Mouse (Mus musculus) bone marrow, adult 2 months (tissue): Measurements from ENCODE around the gene Hoxc11.

Experiments used
- CTCF ChIP-seq: fragments of 200-500 bp; IDR thresholded peaks from 2 replicates; pipeline ENCODE4 v1.5.1; 2011; ENCODE audit warnings: low read length, control low read depth; ENCODE audit not compliant: control insufficient read depth, insufficient read depth
- POLR2A ChIP-seq: fragments of 200-500 bp; IDR thresholded peaks from 2 replicates; pipeline ENCODE4 v1.6.1; 2011; ENCODE audit warnings: low read depth, mild to moderate bottlenecking, control low read depth, low read length, borderline replicate concordance; ENCODE audit not compliant: control insufficient read depth

GRCm38 (mm10) chr15:102975688-102976111 is 21.5 kb downstream of the Hoxc11 start:
- no peak for TF ChIP-seq CTCF
- no peak for TF ChIP-seq POLR2A
